Mouse (Mus musculus) gastrocnemius, adult 2 months (tissue): ENCODE data around the gene Stub1. TPM values are rescaled to one million over a fixed set of nuclear protein-coding genes. Genes with fewer than 3 reads are reported as not detected.

Source experiments
- DNase-seq: peaks from one replicate; pipeline ENCODE4 v3.0.0; 2022
- H3K27ac ChIP-seq: fragments of 200-600 bp; 2 replicates; pipeline ENCODE4 v1.8.1; 2022; ENCODE audit warnings: mild to moderate bottlenecking
- H3K4me3 ChIP-seq: fragments of 200-600 bp; 2 replicates; pipeline ENCODE4 v1.8.1; 2022; ENCODE audit warnings: mild to moderate bottlenecking, moderate library complexity
- CTCF ChIP-seq: fragments of 200-600 bp; IDR thresholded peaks from 2 replicates; pipeline ENCODE4 v1.8.1; 2022; ENCODE audit warnings: antibody characterized with exemption, mild to moderate bottlenecking, moderate library complexity
- intact Hi-C: fragments of 180-260 bp; cut with DNase I; formaldehyde crosslinking; loops from one replicate; pipeline ENCODE4 v1.15.1; 2025
- total RNA-seq, 2 experiments: library from RNA; stranded (reverse); gene quantifications; 2 replicates each; pipeline ENCODE4 v1.2.3; 2021

Stub1 gene
- total RNA-seq, 2 experiments from 2014 or later: 85.8 to 93.8 TPM

DNA sequence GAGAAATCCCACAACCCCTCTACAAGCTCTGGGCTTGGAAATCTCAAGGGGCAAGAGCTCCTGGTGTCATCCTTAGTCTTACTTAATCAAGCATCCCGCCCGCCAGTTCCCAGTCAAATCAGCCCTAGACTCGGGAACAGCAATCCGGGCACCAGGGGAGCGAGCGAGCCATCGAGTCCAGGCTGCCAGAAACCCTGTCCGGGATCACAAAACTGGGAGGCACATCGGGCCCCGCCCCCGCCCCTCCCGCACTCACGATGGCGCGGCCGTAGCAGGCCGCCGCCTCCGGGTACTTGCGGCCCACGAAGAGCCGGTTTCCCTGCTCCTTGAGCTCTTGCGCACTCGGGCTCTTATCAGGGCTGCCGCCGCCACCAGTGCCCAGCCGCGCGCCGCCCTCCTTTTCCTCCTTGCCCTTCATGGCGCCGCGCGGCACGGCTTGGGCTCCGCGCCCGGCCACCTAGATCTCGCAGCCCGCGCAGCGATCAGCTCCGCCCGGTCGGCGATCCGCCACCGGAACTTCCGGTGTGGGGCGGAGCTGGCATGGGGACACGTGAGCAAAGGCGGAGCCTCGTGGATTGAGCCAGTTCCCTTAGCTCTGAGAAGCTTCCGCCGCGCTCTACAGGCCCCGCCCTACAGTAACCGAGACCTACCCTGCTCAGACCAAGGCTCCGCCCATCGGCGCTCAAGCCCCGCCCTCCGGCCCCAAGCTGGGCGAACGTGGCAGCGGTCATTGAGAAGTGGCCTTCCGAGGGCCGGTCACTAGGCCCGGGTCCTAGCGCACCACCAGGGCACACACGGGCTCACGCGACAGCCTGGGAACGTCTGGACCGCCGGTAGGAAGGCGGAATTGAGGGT lies 541 bp downstream of the Stub1 start:
- TF ChIP-seq CTCF: no peak; the same call in 1 of the 2 replicates
- DNase-seq: peak; percentile 100
- H3K4me3 ChIP-seq: peak overlapping the region; percentile 95
- H3K27ac ChIP-seq: peak overlapping the region; percentile 99
- intact Hi-C loops: loop anchor here (5.0 kb wide), 1 partner anchor 35 kb away; the partner anchor contains the start of gene Mcrip2

DNA sequence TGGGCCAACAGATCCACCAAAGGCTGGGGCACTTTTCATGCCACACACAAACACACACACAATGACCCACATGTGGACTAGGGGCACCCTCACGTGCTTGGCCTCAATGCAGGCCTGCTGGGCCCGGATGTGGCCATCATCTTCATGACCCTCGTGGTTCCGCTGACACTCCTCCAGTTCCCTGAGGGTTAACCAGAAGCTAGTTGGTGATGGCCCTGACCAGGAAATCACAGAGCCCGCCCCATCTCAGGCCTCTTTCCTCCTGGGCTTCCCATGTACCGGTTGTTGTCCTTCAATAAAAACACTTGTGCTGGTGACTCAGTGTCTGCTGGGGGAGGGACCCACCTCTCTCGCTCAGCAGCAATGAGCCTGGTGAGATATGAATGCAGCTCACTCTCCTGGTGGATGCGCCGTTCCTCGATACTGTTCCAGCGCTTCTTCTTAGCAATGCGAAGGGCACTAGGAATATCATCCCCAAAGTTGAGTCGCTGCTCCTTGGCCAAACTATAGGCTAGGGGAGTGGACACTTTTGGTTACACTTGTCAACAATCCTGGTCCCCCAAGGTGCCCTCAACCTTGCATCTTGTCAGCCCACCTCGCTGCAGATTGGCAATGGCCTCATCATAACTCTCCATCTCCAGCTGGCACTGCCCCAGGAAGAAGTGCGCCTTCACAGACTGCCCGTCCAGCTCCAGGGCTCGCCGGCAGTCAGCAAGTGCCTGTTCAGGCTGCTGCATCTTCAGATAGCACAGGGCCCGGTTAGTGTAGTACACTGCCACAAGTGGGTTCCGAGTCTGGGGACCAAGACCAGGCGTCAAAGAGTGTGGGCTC lies 1.5 kb downstream of the Stub1 start:
- Histone ChIP-seq H3K27ac (peak overlapping the region; percentile 99), H3K4me3 (peak overlapping the region; percentile 95)
- intact Hi-C loops: loop anchor here (5.0 kb wide), 1 partner anchor 36 kb away; the partner anchor contains the start of gene Mcrip2
- no peak for TF ChIP-seq CTCF
- peak; percentile 65 for DNase-seq

DNA sequence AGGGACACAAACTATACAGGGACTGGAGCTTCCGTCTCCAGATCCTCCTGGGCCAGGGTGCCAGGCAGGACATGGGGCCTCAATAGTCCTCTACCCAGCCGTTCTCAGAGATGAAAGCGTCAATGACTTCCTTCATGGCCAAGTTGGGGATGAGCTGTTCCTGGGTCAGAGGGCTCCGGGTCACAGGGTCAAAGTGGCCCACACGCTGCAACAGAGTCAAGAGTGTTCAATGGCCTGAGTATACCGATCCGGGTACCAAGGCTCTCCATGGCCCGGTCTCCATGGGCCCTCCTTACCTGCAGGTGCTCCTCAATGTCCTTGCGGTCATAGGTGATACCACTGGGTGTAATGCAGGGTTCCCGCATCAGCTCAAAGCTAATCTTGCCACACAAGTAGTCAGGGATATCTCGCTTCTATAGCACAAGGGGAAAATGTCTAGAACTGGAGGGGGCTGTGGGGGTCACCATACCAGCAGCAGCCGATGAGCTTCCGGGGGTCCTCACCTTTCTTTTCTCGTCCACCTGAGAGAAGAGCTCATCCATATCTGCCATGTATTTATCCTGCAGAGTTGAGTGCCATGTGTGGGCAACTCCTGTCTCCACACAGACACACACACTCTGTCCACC lies 2.3 kb downstream of the Stub1 start:
- Histone ChIP-seq H3K27ac (peak overlapping the region; percentile 99; the same call in 1 of the 2 replicates), H3K4me3 (peak overlapping the region; percentile 95)
- intact Hi-C loops: loop anchor here (5.0 kb wide), 1 partner anchor 36 kb away; the partner anchor contains the start of gene Mcrip2
- peak; percentile 21 for DNase-seq
- no peak for TF ChIP-seq CTCF

- Histone ChIP-seq H3K4me3 (no peak overlapping the region), H3K27ac (no peak overlapping the region)
- TF ChIP-seq CTCF: no peak
- peak; percentile 15 for DNase-seq
- intact Hi-C loops: loop anchor here (5.0 kb wide), 1 partner anchor 37 kb away; the partner anchor contains the start of gene Mcrip2
Measured at GRCm38 (mm10) chr17:25830200-25830753, 2.9 kb downstream of the Stub1 start.

- Histone ChIP-seq H3K27ac (peak overlapping the region; percentile 83), H3K4me3 (peak overlapping the region; percentile 71)
- no peak for TF ChIP-seq CTCF
- peak; percentile 24 for DNase-seq
- intact Hi-C loops: loop anchor here (5.0 kb wide), 1 partner anchor 38 kb away; the partner anchor contains the start of gene Mcrip2
Measured at GRCm38 (mm10) chr17:25829558-25830017, 3.6 kb downstream of the Stub1 start.

- peak within 1 kb of the TSS; percentile 71 for H3K4me3 ChIP-seq
- intact Hi-C loops: no loop called here
- DNase-seq: peak; percentile 84
- H3K27ac ChIP-seq: peak within 1 kb of the TSS; percentile 83
- TF ChIP-seq CTCF: peak; percentile 45
Measured at GRCm38 (mm10) chr17:25828712-25829557, 4.3 kb downstream of the Stub1 start, which contains the start of gene Jmjd8. Gene Jmjd8, plus strand, starts transcription at chr17:25828867.

DNA sequence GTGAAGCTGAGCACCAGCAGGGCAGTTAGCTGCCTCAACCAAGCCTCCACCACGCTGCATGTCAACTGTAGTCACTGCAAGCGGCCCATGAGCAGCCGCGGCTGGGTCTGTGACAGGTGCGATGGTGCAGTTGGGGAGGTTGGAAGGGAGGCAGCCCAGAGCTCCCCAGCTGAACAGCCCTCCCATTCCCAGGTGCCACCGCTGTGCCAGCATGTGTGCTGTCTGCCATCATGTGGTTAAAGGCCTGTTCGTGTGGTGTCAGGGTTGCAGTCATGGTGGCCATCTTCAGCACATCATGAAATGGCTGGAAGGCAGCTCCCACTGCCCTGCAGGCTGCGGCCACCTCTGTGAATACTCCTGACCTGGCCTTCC lies 5.0 kb downstream of the Stub1 start:
- intact Hi-C loops: no loop called here
- peak overlapping the region; percentile 71 for H3K4me3 ChIP-seq
- TF ChIP-seq CTCF: no peak
- peak overlapping the region; percentile 83 for H3K27ac ChIP-seq
- DNase-seq: no peak

- no peak for TF ChIP-seq CTCF
- no peak for DNase-seq
- intact Hi-C loops: no loop called here
Measured at GRCm38 (mm10) chr17:25827546-25828222, 5.5 kb downstream of the Stub1 start.

GRCm38 (mm10) chr17:25827011-25827410 lies 6.2 kb downstream of the Stub1 start:
- DNase-seq: no peak
- Histone ChIP-seq H3K27ac (no peak overlapping the region), H3K4me3 (no peak overlapping the region)
- intact Hi-C loops: no loop called here
- no peak for TF ChIP-seq CTCF

More at GRCm38 (mm10) chr17:25827546-25828222, 5.5 kb downstream of the Stub1 start:
- Histone ChIP-seq H3K27ac (no peak overlapping the region), H3K4me3 (no peak overlapping the region)

DNA sequence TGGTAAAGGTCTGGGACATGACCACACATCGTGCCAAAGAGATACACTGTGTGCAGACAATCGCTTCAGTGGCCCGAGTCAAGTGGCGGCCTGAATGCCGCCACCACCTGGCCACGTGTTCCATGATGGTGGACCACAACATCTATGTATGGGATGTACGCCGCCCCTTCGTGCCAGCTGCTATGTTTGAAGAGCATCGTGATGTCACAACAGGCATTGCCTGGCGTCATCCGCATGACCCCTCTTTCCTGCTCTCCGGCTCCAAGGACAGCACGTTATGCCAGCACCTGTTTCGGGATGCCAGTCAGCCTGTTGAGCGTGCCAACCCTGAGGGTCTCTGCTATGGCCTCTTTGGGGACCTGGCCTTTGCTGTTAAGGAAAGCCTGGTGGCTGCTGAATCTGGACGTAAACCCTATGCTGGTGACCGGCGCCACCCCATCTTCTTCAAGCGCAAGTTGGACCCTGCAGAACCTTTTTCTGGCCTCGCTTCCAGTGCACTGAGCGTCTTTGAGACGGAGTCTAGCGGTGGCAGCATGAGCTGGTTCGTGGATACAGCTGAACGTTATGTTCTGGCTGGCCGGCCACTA lies 7.1 kb downstream of the Stub1 start:
- Histone ChIP-seq H3K4me3 (no peak overlapping the region), H3K27ac (no peak overlapping the region)
- no peak for TF ChIP-seq CTCF
- DNase-seq: no peak
- intact Hi-C loops: no loop called here
